Mouse (Mus musculus): ENCODE measurements around the gene Ccdc9.

The Ccdc9 gene

GRCm38 (mm10) chr7:16286026-16286961 lies at the start of gene Ccdc9:
Gene Ccdc9, minus strand, starts transcription at chr7:16286795.
- DNase-seq = peak; percentile 96 to 98

GRCm38 (mm10) chr7:16329146-16329545 lies 42.6 kb upstream of the Ccdc9 start:
- DNase-seq = no peak

- no peak for DNase-seq
These were observed 40.0 kb upstream of the Ccdc9 start for GRCm38 (mm10) chr7:16326607-16326971.

GRCm38 (mm10) chr7:16325920-16326606 lies 39.5 kb upstream of the Ccdc9 start:
- DNase-seq = peak; percentile 73 to 81

GRCm38 (mm10) chr7:16324661-16325060 lies 38.1 kb upstream of the Ccdc9 start:
- DNase-seq = no peak

- no peak for DNase-seq
These were observed 33.9 kb upstream of the Ccdc9 start for GRCm38 (mm10) chr7:16320479-16320878.

- DNase-seq = no peak
These were observed 32.6 kb upstream of the Ccdc9 start for GRCm38 (mm10) chr7:16319216-16319615.

- no peak for DNase-seq
These were observed 30.5 kb upstream of the Ccdc9 start for GRCm38 (mm10) chr7:16317094-16317493.

- no peak for DNase-seq
These were observed 28.7 kb upstream of the Ccdc9 start for GRCm38 (mm10) chr7:16315222-16315759.

GRCm38 (mm10) chr7:16314221-16314775 lies 27.7 kb upstream of the Ccdc9 start:
- no peak for DNase-seq

GRCm38 (mm10) chr7:16313481-16314220 lies 27.1 kb upstream of the Ccdc9 start:
- DNase-seq = peak; percentile 89 to 94

- peak; percentile 38 to 62 for DNase-seq
These were observed 26.2 kb upstream of the Ccdc9 start for GRCm38 (mm10) chr7:16312672-16313311.

GRCm38 (mm10) chr7:16312011-16312671 lies 25.5 kb upstream of the Ccdc9 start:
- peak; percentile 42 to 52 for DNase-seq

- DNase-seq = peak; percentile 50 to 51
These were observed 24.9 kb upstream of the Ccdc9 start for GRCm38 (mm10) chr7:16311453-16312004.

GRCm38 (mm10) chr7:16310521-16311452 lies 24.2 kb upstream of the Ccdc9 start:
- DNase-seq = peak; percentile 65 to 70

GRCm38 (mm10) chr7:16310020-16310520 lies 23.5 kb upstream of the Ccdc9 start:
- peak; percentile 90 to 92 for DNase-seq

- peak; percentile 92 to 95 for DNase-seq
These were observed 22.9 kb upstream of the Ccdc9 start for GRCm38 (mm10) chr7:16309318-16310019.

- DNase-seq = peak in 1 of 2 experiments; percentile 20
These were observed 22.1 kb upstream of the Ccdc9 start for GRCm38 (mm10) chr7:16308555-16309317.
